Mouse (Mus musculus): ENCODE results near the gene Bpifa6.
"Not testable (repeated sequence)": the region's sequence is repeated elsewhere in the genome, so short reads cannot be mapped to it uniquely, and the experiment has no call there.

Gene Bpifa6

GRCm38 (mm10) chr2:154024676-154025075 lies 49.9 kb downstream of the Bpifa6 start:
- DNase-seq (ENCODE audit: extremely low read depth, low read depth): not testable (repeated sequence)

GRCm38 (mm10) chr2:154038932-154039331 lies 64.2 kb downstream of the Bpifa6 start:
- DNase-seq (ENCODE audit: extremely low read depth, low read depth): no peak

GRCm38 (mm10) chr2:154044743-154045142 lies 70.0 kb downstream of the Bpifa6 start:
- DNase-seq (ENCODE audit: extremely low read depth, low read depth): no peak
